8 mouse cellular contexts compared by ENCODE assay signal in the genomic region with DNA sequence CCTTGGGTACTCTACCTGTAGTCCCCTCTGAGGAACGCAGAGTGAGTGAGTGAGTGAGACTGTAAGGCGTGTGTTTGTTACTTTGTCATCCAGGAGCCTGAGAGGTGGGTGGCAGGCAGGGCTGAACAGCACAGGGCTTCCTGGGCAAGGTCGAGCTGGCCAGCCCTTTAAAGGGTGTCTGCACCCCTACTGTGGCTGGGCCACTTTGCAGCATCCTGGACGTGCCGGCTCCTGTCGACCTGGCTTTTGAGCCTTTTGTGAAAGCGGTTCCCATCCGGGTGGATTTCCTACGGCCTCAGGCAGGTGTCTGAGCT. TPM values are rescaled to one million over a fixed set of nuclear protein-coding genes. Genes with fewer than 3 reads are reported as not detected.
DNase-seq lines count a peak whose midpoint lies in the region; ATAC-seq and TF ChIP-seq lines count a peak whose summit lies in the region.

No protein-coding gene starts in this region.

- H3K36me3 ChIP-seq in lung, embryonic 14.5 days (ENCODE audit: insufficient read depth) = 0 out of 2 replicates have a peak, but pooled peaks cover 3% of the 10 kb centered on the region
- 0 out of 2 replicates have a peak, but pooled peaks cover 3% of the 10 kb centered on the region for H3K36me3 ChIP-seq in embryonic facial prominence, embryonic 14.5 days (ENCODE audit: control insufficient read depth, insufficient read depth, low read length)
- peaks cover 10% of the 10 kb centered on the region for H3K36me3 ChIP-seq in limb, embryonic 10.5 days
- no peaks in the 10 kb centered on the region for H3K36me3 ChIP-seq in midbrain, postnatal 0 days (ENCODE audit: insufficient read depth, low read length)

- no peaks in the 10 kb centered on the region for H3K27me3 ChIP-seq in lung, embryonic 14.5 days (ENCODE audit: insufficient read depth, low read length)
- no peaks in the 10 kb centered on the region for H3K27me3 ChIP-seq in embryonic facial prominence, embryonic 14.5 days (replicated peaks; ENCODE audit: control insufficient read depth, insufficient read depth, low read length)
- H3K27me3 ChIP-seq in limb, embryonic 10.5 days (ENCODE audit: low read depth, poor library complexity, severe bottlenecking) = no peaks in the 10 kb centered on the region
- H3K27me3 ChIP-seq in midbrain, postnatal 0 days (ENCODE audit: insufficient read depth, low read length) = no peaks in the 10 kb centered on the region

- DNase-seq in lung, embryonic 14.5 days = no peak
- no peak for DNase-seq in lung, postnatal 25 days (ENCODE audit: low spot score)
- DNase-seq in embryonic facial prominence, embryonic 14.5 days (ENCODE audit: low spot score) = no peak
- no peak for DNase-seq in limb, embryonic 10.5 days (ENCODE audit: low spot score)
- DNase-seq in midbrain, postnatal 0 days (ENCODE audit: low spot score) = no peak
- DNase-seq in layer of hippocampus, adult 18-20 months (ENCODE audit: low spot score in 2 of 2) = no peak
- no peak for DNase-seq in yolk sac, embryonic 10.5 days (ENCODE audit: low spot score)
- no peak for DNase-seq in cerebellum, adult 8-10 months

- no peak for TF ChIP-seq CTCF in lung, embryonic 14.5 days (IDR thresholded peaks at IDR 0.05; ENCODE audit: low read depth)
- TF ChIP-seq CTCF in midbrain, postnatal 0 days (IDR thresholded peaks at IDR 0.05) = no peak

- H3K9ac ChIP-seq in lung, embryonic 14.5 days = peak overlapping the region; percentile 14
- H3K9ac ChIP-seq in embryonic facial prominence, embryonic 14.5 days (ENCODE audit: low read depth, low read length) = peak overlapping the region; percentile 38; the same call in 1 of the 2 replicates
- H3K9ac ChIP-seq in midbrain, postnatal 0 days (replicated peaks; ENCODE audit: low read length, poor library complexity, severe bottlenecking) = no peak overlapping the region

- peak overlapping the region; percentile 48 for H3K27ac ChIP-seq in lung, embryonic 14.5 days (ENCODE audit: low read depth)
- peak overlapping the region; percentile 65 for H3K27ac ChIP-seq in embryonic facial prominence, embryonic 14.5 days (replicated peaks; ENCODE audit: low read depth, low read length)
- H3K27ac ChIP-seq in limb, embryonic 10.5 days = peak overlapping the region; percentile 92
- no peak overlapping the region for H3K27ac ChIP-seq in midbrain, postnatal 0 days (ENCODE audit: low read depth, low read length)

- no peak; the same call in 1 of the 2 replicates for ATAC-seq in lung, embryonic 14.5 days (ENCODE audit: insufficient read depth)
- ATAC-seq in embryonic facial prominence, embryonic 14.5 days (ENCODE audit: low read depth) = peak; percentile 7; the same call in 1 of the 2 replicates
- ATAC-seq in midbrain, postnatal 0 days (ENCODE audit: low FRiP score) = no peak

- H3K4me3 ChIP-seq in lung, embryonic 14.5 days (ENCODE audit: low read depth, low read length) = peak overlapping the region; percentile 9; the same call in 1 of the 2 replicates
- no peak overlapping the region for H3K4me3 ChIP-seq in embryonic facial prominence, embryonic 14.5 days (ENCODE audit: low read depth, low read length)
- peak overlapping the region; percentile 39 for H3K4me3 ChIP-seq in limb, embryonic 10.5 days
- H3K4me3 ChIP-seq in midbrain, postnatal 0 days (ENCODE audit: low read depth, low read length) = no peak overlapping the region

- peak overlapping the region; percentile 46 for H3K4me2 ChIP-seq in lung, embryonic 14.5 days
- H3K4me2 ChIP-seq in embryonic facial prominence, embryonic 14.5 days (ENCODE audit: low read depth, low read length) = peak overlapping the region; percentile 18; the same call in 1 of the 2 replicates
- H3K4me2 ChIP-seq in midbrain, postnatal 0 days (ENCODE audit: low read depth, low read length, poor library complexity, severe bottlenecking) = 0 out of 2 replicates have a peak overlapping the region, but pooled peaks have one; percentile 2

- H3K9me3 ChIP-seq in lung, embryonic 14.5 days (ENCODE audit: low read depth, low read length) = no peaks in the 10 kb centered on the region
- no peaks in the 10 kb centered on the region for H3K9me3 ChIP-seq in embryonic facial prominence, embryonic 14.5 days (ENCODE audit: control insufficient read depth, low read length)
- no peaks in the 10 kb centered on the region for H3K9me3 ChIP-seq in limb, embryonic 10.5 days (replicated peaks)
- no peaks in the 10 kb centered on the region for H3K9me3 ChIP-seq in midbrain, postnatal 0 days (ENCODE audit: low read length)

- 4% methylated on average over 9 of the region's 9 CpGs for WGBS in lung, embryonic 14.5 days
- WGBS in embryonic facial prominence, embryonic 14.5 days = 4% methylated on average over 9 of the region's 9 CpGs
- WGBS in limb, embryonic 10.5 days = 0% methylated on average over 9 of the region's 9 CpGs
- 4% methylated on average over 9 of the region's 9 CpGs for WGBS in midbrain, postnatal 0 days

- H3K4me1 ChIP-seq in lung, embryonic 14.5 days (ENCODE audit: insufficient read depth) = peaks cover 27% of the 10 kb centered on the region
- H3K4me1 ChIP-seq in embryonic facial prominence, embryonic 14.5 days (ENCODE audit: control insufficient read depth, insufficient read depth, low read length) = peaks cover 23% of the 10 kb centered on the region
- peaks cover 67% of the 10 kb centered on the region for H3K4me1 ChIP-seq in limb, embryonic 10.5 days
- H3K4me1 ChIP-seq in midbrain, postnatal 0 days (ENCODE audit: insufficient read depth, low read length) = peaks cover 8% of the 10 kb centered on the region; the same call in 1 of the 2 replicates

RNA-seq across cellular contexts. Expression of gene Adnp, which starts 37.2 kb away (rescaled TPM):
- 12.4 and 16.2 TPM in 2 replicates for polyA plus RNA-seq in lung, embryonic 14.5 days (2014; fragmentation: Nextera tagmentation; extraction: Ambion mirVana)
- 2.5 and 3.3 TPM in 2 replicates for polyA plus RNA-seq in embryonic facial prominence, embryonic 14.5 days (2014; fragmentation: Nextera tagmentation; extraction: Ambion mirVana)
- polyA plus RNA-seq in limb, embryonic 10.5 days (2016; fragmentation: Nextera tagmentation; extraction: Ambion mirVana) = 5.7 and 5.8 TPM in 2 replicates
- total RNA-seq in midbrain, postnatal 0 days (2014; rRNA removed) = 24.9 and 56.5 TPM in 2 replicates
- polyA plus RNA-seq in midbrain, postnatal 0 days (2015; fragmentation: Nextera tagmentation; extraction: Ambion mirVana) = 10.3 and 15.4 TPM in 2 replicates
- total RNA-seq in layer of hippocampus, adult 18-20 months (2021) = 10 to 100 TPM; 82.7 to 90.3 TPM

Comparison
In these comparisons a context has a peak if more than half of its experiments do, and no peak if none do; other contexts are left out.
1. H3K4me3 ChIP-seq: peak in lung, embryonic 14.5 days (single experiment) and limb, embryonic 10.5 days (single experiment); none in embryonic facial prominence, embryonic 14.5 days (single experiment) and midbrain, postnatal 0 days (single experiment).
2. Peak in every context shown above with its lines, with median percentiles within 50 percentile points of each other: H3K4me2 ChIP-seq.